Mouse (Mus musculus) forebrain, embryonic 10.5 days (tissue): ENCODE measurements around the gene Fhl1. TPM values are rescaled to one million over a fixed set of nuclear protein-coding genes. Genes with fewer than 3 reads are reported as not detected.

Source experiments
- DNase-seq: peaks from one replicate; pipeline ENCODE4 v3.0.0-alpha.2; 2017; ENCODE audit warnings: low spot score; ENCODE audit errors: extremely low spot score
- H3K27ac ChIP-seq: fragments of 300-500 bp; sonication (generic); 2 replicates; pipeline ENCODE4 v1.5.1; 2016; ENCODE audit warnings: mild to moderate bottlenecking
- H3K27me3 ChIP-seq: fragments of 300-500 bp; sonication (generic); 2 replicates; pipeline ENCODE4 v1.6.1; 2016; ENCODE audit warnings: mild to moderate bottlenecking; ENCODE audit not compliant: poor library complexity, severe bottlenecking
- H3K36me3 ChIP-seq: fragments of 300-500 bp; sonication (generic); replicated peaks from 2 replicates; pipeline ENCODE4 v1.6.1; 2016; ENCODE audit warnings: mild to moderate bottlenecking, moderate library complexity
- H3K4me1 ChIP-seq: fragments of 300-500 bp; sonication (generic); 2 replicates; pipeline ENCODE4 v1.6.1; 2016
- H3K4me3 ChIP-seq: fragments of 300-500 bp; sonication (generic); 2 replicates; pipeline ENCODE4 v1.5.1; 2016; ENCODE audit warnings: mild to moderate bottlenecking, moderate library complexity
- H3K9me3 ChIP-seq: fragments of 300-500 bp; sonication (generic); 2 replicates; pipeline ENCODE4 v1.6.1; 2016; ENCODE audit warnings: mild to moderate bottlenecking, moderate library complexity
- WGBS: fragments of 180-500 bp; shearing (Covaris S2); methylation state at CpG from one replicate; pipeline ENCODE4 v1.1.7; 2016; 5-methylcytosine and 5-hydroxymethylcytosine counted together
- polyA plus RNA-seq: library from polyadenylated mRNA; unstranded; fragments of >200 nt; fragmentation: Nextera tagmentation; extraction: Ambion mirVana; gene quantifications from 2 replicates; pipeline ENCODE4 v1.2.1, GENCODE M21; 2016

The Fhl1 gene
- polyA plus RNA-seq, 1 experiment from 2014 or later, result 81.2 TPM

DNA sequence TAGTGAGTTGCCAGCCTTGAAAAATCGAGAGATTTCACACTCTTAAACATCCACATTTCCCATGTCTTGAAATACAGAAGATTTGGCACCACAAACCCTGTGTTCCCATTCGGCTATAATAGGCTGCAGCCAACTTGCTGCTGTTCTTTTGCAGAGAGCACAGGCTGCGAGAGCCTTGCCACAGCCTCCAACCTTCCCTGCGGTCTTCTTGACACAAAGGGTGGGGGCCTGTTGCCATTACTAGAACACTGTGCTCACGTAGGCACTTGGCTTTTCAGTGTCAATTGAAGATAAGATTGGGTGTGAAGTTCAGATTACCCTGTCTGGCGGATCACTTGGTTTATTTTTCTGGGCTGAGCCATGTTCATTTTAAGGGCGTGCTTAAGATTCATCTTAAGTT, 24.8 kb downstream of the Fhl1 start:
- 85% methylated on average over 7 of the region's 7 CpGs for WGBS
- no peak overlapping the region for H3K27ac ChIP-seq

DNA sequence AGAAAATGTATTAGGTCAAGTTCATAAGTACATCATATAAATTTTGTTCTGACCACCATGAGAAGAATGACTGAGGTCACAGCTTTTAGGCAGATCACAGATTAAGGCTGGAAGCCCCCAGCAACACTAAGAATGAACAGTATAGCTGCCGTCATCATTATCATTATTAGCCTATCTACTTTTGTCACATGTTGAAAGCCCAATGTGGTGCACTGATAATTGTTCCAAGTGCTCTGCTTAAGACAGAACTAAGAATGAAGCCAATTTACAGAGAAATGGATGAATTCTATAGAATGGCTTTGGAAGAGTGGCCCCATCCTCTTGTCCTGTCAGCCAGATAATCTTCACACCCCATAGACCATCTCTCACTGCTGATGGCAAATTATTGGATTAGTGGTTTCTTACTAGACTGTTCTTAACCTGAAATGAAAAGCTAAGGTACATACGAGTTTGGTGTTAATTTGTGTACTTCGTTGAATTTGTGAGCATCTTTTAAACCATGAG, 28.7 kb downstream of the Fhl1 start:
- Histone ChIP-seq H3K4me3 (no peak overlapping the region), H3K9me3 (no peaks in the 10 kb centered on the region), H3K27ac (no peak overlapping the region), H3K4me1 (no peaks in the 10 kb centered on the region), H3K36me3 (no peaks in the 10 kb centered on the region), H3K27me3 (no peaks in the 10 kb centered on the region)
- 86% methylated on average over 3 of the region's 3 CpGs for WGBS
- DNase-seq, result no peak

More for the DNA sequence above, 24.8 kb downstream of the Fhl1 start:
- no peak for DNase-seq
- Histone ChIP-seq H3K4me3 (no peak overlapping the region), H3K36me3 (0 out of 2 replicates have a peak, but pooled peaks cover 4% of the 10 kb centered on the region), H3K27me3 (no peaks in the 10 kb centered on the region), H3K9me3 (no peaks in the 10 kb centered on the region), H3K4me1 (no peaks in the 10 kb centered on the region)

DNA sequence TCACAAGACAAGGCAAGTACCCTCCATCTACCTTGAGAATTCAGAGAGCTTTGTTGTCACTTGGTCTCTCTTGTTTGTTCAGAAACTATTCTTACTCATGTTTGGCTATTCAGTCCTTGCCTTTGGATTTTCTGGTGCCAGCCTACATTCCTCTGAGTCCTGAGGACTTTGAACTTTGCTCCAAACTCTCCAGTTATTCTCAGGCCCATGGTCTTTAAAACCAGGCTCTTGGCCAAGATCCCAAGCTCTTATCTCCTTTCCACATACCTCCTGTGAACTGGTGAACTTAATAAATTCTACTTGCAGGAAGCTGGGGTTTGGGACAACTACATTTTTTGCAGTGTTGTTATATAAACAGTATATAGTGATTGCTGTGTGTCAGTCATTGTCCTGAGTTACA, 38.3 kb downstream of the Fhl1 start:
- Histone ChIP-seq H3K36me3 (no peaks in the 10 kb centered on the region), H3K4me1 (no peaks in the 10 kb centered on the region), H3K4me3 (no peak overlapping the region), H3K27me3 (no peaks in the 10 kb centered on the region), H3K27ac (no peak overlapping the region), H3K9me3 (no peaks in the 10 kb centered on the region)
- DNase-seq, result no peak

DNA sequence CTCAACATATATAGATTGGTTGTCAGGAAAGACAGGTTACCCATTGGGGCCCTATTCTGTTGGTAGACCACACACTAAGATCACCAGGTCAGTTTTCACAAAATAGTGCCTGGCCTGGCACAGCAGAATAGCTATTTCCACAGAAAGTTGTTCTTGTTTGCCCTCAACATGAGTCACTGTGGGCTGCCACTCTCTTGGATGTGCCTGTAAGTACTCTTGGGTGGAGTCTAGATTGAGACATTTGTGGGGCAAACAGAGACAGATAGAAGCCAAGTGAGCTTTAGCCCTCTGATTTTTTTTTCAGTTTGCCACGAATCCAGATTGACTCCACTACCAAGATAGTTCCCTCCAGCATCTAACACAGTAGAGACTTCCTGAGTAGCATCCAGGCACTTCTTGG, 40.2 kb downstream of the Fhl1 start:
- no peaks in the 10 kb centered on the region for H3K4me1 ChIP-seq
- no peaks in the 10 kb centered on the region for H3K36me3 ChIP-seq
- H3K4me3 ChIP-seq, result no peak overlapping the region
- H3K9me3 ChIP-seq, result no peaks in the 10 kb centered on the region
- H3K27me3 ChIP-seq, result no peaks in the 10 kb centered on the region
- no peak for DNase-seq
- WGBS, result 74% methylated on average over 1 of the region's 1 CpGs
- no peak overlapping the region for H3K27ac ChIP-seq

DNA sequence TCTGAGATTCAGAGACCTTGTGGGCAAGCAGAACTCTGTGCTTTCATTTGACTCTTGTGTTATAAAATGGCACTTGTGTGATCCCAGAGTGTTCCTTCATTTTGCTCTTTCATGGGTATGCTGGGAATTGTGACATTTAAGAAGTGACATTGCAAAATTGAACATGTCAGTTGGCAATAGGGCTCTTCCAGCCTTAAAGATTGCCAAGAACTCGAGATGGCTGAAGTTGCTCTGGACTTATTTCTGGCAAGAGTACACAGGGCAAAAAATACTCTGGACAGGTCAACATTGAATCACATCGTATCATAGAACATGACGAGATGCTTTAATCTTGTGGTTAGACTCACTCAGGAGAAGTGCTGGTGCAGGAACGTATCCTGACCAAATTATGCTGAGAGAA, 41.7 kb downstream of the Fhl1 start:
- DNase-seq, result no peak
- Histone ChIP-seq H3K36me3 (no peaks in the 10 kb centered on the region), H3K4me1 (no peaks in the 10 kb centered on the region), H3K9me3 (no peaks in the 10 kb centered on the region), H3K4me3 (no peak overlapping the region), H3K27ac (no peak overlapping the region), H3K27me3 (no peaks in the 10 kb centered on the region)
- WGBS, result 89% methylated on average over 4 of the region's 4 CpGs

DNA sequence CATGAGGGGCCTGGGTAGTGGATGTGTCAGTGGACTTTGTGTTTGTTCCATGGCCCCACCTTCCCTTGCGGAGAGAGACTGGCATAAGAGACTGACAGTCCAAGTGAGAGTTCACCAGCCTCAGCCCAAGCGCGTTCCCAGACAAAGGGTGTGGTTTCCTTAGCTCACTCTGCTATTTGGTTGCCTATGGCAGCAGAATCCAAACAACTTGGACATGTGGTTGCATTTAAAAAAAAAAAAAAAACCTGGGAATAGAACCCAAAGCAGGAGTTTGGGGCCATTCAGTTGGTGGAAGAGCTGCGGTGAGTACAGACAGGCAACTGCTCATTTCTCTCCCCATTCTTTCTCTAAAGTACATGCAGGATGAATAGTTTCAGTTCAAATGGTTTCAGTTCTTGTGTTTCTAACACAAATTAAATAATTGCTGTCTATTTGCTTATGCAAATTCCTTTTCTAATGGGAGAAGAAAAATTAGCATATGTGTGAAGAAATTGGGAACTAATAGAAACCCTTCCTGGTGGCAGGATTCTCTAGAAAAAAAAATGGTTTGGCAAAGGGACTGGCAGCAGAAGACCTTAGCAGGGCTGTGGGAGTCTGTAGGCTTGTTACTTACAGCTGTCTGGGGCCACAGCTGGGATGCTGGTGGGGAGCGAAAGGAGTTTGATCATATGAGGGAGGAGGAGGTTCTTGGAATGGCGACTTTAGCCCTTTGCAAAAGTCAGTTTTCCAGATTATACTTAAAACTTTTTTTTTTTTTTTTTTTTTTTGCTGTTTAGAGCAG, 54.9 kb downstream of the Fhl1 start:
- WGBS, result 72% methylated on average over 6 of the region's 6 CpGs
- H3K4me3 ChIP-seq, result no peak overlapping the region
- no peaks in the 10 kb centered on the region for H3K9me3 ChIP-seq
- no peak overlapping the region for H3K27ac ChIP-seq
- no peaks in the 10 kb centered on the region for H3K27me3 ChIP-seq
- H3K4me1 ChIP-seq, result peaks cover 9% of the 10 kb centered on the region; the same call in 1 of the 2 replicates
- DNase-seq, result peak; percentile 15
- peaks cover 23% of the 10 kb centered on the region for H3K36me3 ChIP-seq

DNA sequence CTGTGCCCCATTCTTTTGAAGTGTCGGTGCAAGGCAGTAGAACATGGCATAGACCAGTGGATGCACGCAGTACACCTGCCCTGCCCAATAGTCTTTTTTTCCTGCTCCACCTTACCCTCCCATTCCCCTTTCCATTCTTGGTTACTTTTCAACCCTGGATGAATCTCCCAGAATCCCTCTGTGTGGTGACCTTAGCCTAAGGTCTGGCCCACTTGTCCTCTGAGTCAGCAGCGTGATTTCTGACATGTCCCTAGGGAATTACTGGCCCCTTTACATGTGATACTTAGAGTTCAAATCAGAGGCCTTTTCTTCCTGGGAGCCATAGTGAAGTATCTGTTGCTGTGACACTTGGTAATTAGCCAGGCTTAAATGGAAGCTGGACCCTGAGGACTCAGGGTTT, 55.9 kb downstream of the Fhl1 start:
- H3K4me3 ChIP-seq, result no peak overlapping the region
- no peaks in the 10 kb centered on the region for H3K27me3 ChIP-seq
- peaks cover 9% of the 10 kb centered on the region; the same call in 1 of the 2 replicates for H3K4me1 ChIP-seq
- no peak overlapping the region for H3K27ac ChIP-seq
- no peak for DNase-seq
- 75% methylated on average over 3 of the region's 3 CpGs for WGBS
- H3K9me3 ChIP-seq, result no peaks in the 10 kb centered on the region
- peaks cover 28% of the 10 kb centered on the region for H3K36me3 ChIP-seq

DNA sequence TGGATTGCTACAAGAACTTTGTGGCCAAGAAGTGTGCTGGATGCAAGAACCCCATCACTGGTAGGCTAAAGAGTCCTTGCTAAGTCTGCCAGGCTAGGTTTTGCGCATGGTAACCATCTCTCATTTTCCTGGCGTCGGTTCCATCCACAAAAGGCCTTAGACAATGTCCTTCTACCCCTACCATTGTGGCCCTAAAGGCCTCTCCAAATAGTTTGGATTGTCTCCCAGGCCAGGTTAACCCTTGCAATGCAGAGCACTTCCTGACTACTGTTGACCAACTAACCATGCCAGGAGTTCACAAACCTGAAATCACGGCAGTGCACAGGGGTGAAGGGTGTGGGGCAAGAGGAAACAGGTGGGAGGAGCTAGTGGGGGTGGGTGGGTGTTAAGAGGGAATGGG, 59.0 kb downstream of the Fhl1 start:
- Histone ChIP-seq H3K36me3 (peaks cover 48% of the 10 kb centered on the region), H3K4me3 (no peak overlapping the region), H3K9me3 (no peaks in the 10 kb centered on the region), H3K27ac (no peak overlapping the region), H3K27me3 (no peaks in the 10 kb centered on the region), H3K4me1 (peaks cover 8% of the 10 kb centered on the region; the same call in 1 of the 2 replicates)
- DNase-seq, result no peak
- 84% methylated on average over 4 of the region's 4 CpGs for WGBS

DNA sequence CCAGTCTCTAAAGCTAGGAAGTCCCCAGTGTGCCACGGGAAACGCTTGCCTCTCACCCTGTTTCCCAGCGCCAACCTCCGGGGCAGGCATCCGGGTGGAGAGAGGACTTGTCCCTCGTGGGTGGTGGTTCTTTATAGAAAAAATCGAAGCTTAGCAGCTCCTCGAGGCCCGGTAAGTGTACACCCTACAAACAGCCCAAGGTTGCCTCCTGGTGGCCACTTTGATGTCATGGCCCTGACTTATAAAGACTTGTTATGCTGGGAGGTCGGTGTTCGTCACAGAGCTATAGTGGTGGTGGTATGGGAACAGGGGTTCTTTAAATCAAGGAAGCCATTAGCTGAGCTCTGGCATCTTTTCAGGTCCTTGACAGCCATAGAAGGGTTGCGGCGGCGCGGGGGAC, 59.7 kb downstream of the Fhl1 start:
- Histone ChIP-seq H3K36me3 (peaks cover 48% of the 10 kb centered on the region), H3K4me1 (peaks cover 1% of the 10 kb centered on the region; the same call in 1 of the 2 replicates), H3K27me3 (no peaks in the 10 kb centered on the region), H3K27ac (no peak overlapping the region), H3K4me3 (no peak overlapping the region), H3K9me3 (no peaks in the 10 kb centered on the region)
- DNase-seq, result peak; percentile 24
- 57% methylated on average over 15 of the region's 15 CpGs for WGBS

DNA sequence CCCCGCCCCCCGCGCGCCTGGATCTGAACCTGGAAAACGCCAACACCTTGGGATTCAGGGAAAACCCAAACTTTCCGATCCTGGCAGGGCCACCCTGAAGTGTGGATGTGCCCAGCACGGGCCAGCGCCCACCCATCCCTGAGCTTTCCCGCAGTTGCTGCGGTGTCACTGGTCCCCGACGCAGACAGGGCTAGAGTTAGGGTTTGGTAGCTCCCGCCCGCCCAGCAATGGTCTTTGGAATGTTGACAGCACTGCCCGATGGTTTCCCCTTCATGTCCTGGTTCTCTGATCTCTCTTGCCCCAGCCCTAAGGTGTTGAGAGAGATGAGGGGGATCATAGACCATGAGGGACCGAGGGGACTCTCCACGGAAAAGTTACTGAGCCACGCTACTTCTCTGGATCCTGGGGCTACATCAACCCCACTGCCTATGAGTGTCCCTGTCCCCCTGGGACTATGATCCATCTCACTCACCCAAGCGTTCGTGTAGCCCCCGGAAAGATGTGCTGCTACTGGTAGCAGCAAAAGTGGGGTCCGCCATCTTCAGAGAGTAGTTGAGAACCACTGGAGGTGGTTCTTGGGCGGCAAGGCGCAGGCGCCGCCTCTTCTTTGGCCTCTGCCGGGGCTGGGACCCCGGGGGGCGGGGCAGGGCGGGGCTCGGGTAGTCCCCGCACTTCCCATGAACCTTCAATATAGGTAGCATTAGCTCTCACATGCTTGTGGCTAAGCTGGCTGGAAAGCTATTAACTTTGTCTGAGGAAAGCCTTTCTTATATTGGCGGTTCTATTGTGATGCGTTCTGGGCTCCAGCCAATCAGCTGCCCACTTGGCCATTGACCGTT, 90.4 kb downstream of the Fhl1 start, which contains the start of gene Map7d3:
TSS of gene Map7d3 (minus strand) at position 562 of the 839 bp plus-strand sequence.
- WGBS, result 20% methylated on average over 35 of the region's 35 CpGs
- Histone ChIP-seq H3K36me3 (peaks cover 6% of the 10 kb centered on the region), H3K27ac (peak within 1 kb of the TSS; percentile 54), H3K4me3 (peak within 1 kb of the TSS; percentile 59), H3K4me1 (no peaks in the 10 kb centered on the region), H3K9me3 (no peaks in the 10 kb centered on the region), H3K27me3 (no peaks in the 10 kb centered on the region)
- peak; percentile 34 for DNase-seq

DNA sequence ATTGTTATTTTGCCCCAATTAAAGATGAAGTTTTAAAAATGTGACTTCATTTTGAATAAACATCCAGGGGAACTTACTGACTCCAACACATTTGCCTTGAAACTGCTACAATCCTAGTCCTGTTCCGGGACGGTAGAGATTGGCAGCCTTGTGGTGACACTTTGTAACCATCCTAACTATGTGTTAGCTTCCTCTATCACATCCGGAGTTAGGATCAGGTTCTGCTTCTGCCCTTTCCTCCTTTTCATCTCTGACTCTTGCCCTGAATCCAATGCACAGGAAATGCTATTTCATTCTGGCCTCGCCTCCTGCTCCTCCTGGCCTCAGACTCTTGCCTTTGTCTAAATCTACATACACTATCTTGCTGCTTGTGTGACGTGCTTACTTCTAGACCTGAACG, 95.9 kb downstream of the Fhl1 start:
- H3K4me1 ChIP-seq, result no peaks in the 10 kb centered on the region
- H3K27ac ChIP-seq, result no peak overlapping the region
- H3K36me3 ChIP-seq, result no peaks in the 10 kb centered on the region
- DNase-seq, result no peak
- H3K9me3 ChIP-seq, result no peaks in the 10 kb centered on the region
- H3K27me3 ChIP-seq, result no peaks in the 10 kb centered on the region
- 85% methylated on average over 6 of the region's 6 CpGs for WGBS
- no peak overlapping the region for H3K4me3 ChIP-seq

DNA sequence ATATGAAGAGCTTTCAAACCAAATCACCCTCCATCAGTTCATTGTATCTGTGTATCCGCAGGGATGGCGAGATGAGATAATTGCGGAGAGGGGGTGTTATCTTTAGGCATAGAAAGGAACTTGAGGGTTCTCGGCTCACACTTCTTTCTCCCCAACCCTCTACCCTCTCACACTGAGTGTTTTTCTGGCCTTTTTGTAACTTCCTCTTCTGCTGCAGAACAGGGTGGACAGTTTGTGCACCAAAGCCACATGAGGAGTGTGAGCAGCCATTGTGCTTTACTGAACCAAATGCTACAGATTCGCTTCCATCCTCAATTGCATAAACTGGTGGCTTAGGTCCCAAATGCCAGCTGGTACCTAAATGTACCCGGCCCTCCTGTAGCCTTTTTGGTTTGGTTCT, 104.3 kb downstream of the Fhl1 start:
- Histone ChIP-seq H3K4me1 (no peaks in the 10 kb centered on the region), H3K9me3 (no peaks in the 10 kb centered on the region), H3K27ac (no peak overlapping the region), H3K27me3 (no peaks in the 10 kb centered on the region), H3K4me3 (no peak overlapping the region), H3K36me3 (no peaks in the 10 kb centered on the region)
- WGBS, result 88% methylated on average over 6 of the region's 6 CpGs
- DNase-seq, result no peak

DNA sequence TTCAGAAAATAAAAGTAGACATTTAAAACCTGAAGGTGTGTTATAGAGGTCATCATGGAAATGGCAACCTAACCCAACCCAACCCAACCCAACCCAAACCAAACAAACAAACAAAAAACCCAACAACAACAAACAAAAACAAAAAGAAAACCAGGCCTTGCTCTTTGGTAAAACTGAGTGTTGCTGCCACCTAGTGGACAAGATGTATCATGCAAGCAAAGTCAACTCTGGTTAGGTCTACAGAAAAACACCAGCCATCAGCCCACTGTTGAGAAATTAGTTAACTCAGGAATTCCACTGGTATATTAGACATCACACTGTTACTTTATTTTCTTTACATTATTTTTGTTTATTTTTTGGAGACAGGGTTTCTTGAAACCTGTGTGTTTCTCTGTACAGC, 107.8 kb downstream of the Fhl1 start:
- no peak overlapping the region for H3K27ac ChIP-seq
- no peaks in the 10 kb centered on the region for H3K4me1 ChIP-seq
- DNase-seq, result peak; percentile 19
- no peaks in the 10 kb centered on the region for H3K9me3 ChIP-seq
- H3K27me3 ChIP-seq, result no peaks in the 10 kb centered on the region
- no peak overlapping the region for H3K4me3 ChIP-seq
- H3K36me3 ChIP-seq, result no peaks in the 10 kb centered on the region
